Mouse (Mus musculus): ENCODE data around the gene Npr3. TPM values are rescaled to one million over a fixed set of nuclear protein-coding genes. Genes with fewer than 3 reads are reported as not detected.
"Not testable (repeated sequence)": the region's sequence is repeated elsewhere in the genome, so short reads cannot be mapped to it uniquely, and the experiment has no call there.

Gene Npr3
- polyA plus RNA-seq, 2 experiments from 2014 or later, result not detected

DNA sequence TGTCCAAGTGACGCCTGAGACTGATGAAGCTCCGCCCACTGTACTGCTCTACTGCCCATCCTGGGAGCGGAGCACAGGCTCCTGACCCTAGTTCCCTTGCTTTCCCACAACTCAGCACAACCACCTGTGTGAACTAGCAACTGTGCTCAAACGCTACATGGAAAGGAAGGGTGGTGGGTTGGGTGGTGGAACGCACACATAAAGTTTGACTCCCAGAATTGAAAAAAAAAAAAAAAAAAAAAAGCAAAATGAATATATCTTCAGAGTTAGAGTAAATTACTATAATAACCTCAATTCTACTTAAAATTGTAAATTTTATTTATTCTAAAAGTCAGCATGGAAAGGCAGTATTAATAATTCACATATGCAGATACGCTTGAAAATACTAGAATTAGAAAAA, 25.3 kb downstream of the Npr3 start:
- no peak for ATAC-seq

GRCm38 (mm10) chr15:11878334-11878733, 28.8 kb downstream of the Npr3 start:
- no peak for ATAC-seq

GRCm38 (mm10) chr15:11877273-11877672, 29.8 kb downstream of the Npr3 start:
- ATAC-seq, result no peak

DNA sequence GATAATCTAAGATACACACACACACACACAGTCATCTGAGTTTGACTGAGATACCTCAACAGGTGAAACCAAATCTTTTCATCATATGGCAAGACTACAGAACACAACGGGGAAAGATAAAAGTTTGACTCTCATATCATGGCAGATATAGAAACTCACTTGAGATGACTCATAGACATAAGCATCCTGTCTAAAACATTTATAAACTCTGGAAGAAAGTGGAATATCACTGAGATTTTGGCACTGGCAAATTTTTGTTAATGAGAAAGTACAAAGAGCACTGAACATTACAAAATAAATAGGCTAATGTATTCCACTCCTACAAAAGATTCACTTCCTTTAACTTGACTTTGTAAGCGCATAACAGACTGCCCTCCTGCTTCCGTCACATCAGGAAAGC, 40.2 kb downstream of the Npr3 start:
- ATAC-seq, result no peak

DNA sequence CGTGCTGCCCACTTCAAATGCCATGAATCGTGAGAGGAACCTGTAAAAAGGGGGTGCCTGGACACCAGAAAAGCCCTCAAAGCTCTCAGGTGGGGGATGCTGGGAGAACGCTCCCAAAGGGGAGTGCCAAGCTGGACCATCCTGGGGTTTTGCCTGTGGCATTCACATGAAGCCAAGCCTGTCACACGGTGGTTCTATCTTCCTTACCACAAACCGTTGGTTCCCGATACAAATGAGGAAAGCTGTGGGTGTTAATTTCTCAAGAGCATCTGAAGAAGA, 43.6 kb downstream of the Npr3 start:
- no peak for ATAC-seq

- ATAC-seq, result no peak
Observed at GRCm38 (mm10) chr15:11862785-11863539, 44.1 kb downstream of the Npr3 start.

DNA sequence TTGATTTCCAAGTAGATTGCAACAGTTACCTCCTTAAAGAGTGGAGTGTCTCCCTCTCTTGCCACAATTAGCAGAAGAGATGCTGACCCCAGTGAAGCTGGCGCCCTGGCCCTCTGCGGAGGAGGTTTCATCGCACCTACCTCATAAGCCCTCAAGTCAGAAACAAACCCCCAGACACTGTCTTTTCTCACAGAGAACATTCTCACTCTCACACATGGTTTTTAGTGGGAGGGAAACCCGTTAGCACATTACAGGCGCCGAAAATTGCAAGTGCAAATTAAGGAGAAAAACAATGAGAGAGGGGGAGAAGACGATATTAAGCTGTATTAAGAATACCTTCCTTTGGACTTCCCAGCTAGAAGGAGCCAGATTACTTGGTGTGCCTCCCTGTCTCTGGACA, 44.8 kb downstream of the Npr3 start:
- no peak for ATAC-seq

GRCm38 (mm10) chr15:11860259-11860658, 46.8 kb downstream of the Npr3 start:
- ATAC-seq, result no peak

GRCm38 (mm10) chr15:11859829-11860228, 47.3 kb downstream of the Npr3 start:
- no peak for ATAC-seq

DNA sequence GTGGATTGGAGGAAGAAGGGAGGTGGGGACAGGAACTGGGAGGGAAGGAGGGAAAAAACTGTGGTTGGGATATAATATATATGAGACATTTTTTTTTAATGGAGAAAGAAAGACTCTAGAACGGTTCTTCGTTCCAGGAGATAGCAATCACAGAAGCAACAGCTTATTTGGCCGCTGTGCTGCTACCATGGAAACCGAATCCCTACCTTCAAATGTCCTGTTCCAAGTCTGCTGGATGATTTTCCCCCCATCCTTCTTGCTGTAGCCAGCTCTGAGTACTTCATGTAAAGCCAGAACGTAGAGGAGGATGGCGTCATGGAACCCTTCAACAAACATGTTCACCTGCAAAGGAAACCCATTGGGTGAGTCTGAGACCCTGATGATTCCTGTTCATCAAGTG, 48.7 kb downstream of the Npr3 start:
- no peak for ATAC-seq

GRCm38 (mm10) chr15:11845204-11846062, 61.7 kb downstream of the Npr3 start:
- no peak for ATAC-seq

DNA sequence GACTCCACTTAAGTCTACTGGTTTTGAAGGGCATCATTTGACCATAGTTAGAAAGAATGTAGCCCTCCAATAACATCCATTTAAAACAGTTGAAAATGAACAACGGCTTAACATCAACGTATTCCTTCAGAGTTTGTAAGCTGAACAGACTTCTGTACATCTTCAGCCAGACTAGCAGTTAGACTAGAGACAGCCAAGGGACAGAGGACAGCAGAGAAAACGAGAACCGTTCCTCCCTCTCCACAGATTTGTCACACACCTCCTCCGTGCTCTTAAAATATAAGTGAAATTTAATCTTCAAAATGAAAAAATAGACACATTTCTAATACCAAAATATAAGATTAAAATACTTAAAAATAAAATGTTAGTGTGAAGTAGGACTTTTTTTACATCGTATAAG, 63.0 kb downstream of the Npr3 start:
- no peak for ATAC-seq

DNA sequence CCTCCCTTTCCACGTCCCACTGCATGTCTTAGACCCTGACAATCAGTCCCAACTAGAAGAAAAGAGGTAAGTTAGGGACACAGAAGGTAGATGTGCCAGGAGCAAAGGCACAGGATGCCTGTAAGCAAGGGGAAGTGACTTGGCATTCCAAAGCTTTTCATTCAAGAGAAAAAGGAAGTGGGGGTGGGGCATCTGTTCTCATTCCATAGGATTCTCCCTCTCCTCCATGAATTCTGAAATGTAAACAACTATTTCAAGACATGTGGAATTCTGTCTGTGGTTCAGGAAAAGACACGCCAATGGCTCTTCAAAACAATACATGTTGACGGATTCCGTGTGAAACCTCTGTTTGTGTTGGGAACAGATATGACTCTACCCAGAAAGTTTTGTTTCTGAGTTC, 65.3 kb downstream of the Npr3 start:
- no peak for ATAC-seq

DNA sequence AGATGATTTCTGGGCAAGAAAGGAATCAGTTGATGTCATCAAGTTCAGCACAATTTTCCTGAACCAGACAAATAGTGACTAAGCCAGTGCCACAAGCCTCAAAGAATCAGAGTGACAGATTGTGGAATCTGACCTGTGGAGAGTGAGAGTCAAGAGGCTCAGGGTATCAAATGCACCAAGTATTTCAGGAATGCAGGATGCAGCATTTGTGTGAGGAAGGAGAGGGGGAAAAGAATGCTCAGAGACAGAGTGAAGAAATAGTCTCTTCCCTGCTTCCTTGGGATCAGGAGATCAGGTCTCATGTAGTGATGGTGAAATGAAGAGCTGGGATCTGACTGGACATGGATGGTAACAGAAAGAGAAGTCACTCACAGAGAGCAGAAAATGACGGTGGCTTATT, 71.2 kb downstream of the Npr3 start:
- no peak for ATAC-seq

- ATAC-seq, result not testable (repeated sequence)
Observed at GRCm38 (mm10) chr15:11822347-11822746, 84.7 kb downstream of the Npr3 start.

GRCm38 (mm10) chr15:11815551-11815950, 91.5 kb downstream of the Npr3 start:
- ATAC-seq, result no peak

GRCm38 (mm10) chr15:11803576-11803975, 103.5 kb downstream of the Npr3 start:
- no peak for ATAC-seq

DNA sequence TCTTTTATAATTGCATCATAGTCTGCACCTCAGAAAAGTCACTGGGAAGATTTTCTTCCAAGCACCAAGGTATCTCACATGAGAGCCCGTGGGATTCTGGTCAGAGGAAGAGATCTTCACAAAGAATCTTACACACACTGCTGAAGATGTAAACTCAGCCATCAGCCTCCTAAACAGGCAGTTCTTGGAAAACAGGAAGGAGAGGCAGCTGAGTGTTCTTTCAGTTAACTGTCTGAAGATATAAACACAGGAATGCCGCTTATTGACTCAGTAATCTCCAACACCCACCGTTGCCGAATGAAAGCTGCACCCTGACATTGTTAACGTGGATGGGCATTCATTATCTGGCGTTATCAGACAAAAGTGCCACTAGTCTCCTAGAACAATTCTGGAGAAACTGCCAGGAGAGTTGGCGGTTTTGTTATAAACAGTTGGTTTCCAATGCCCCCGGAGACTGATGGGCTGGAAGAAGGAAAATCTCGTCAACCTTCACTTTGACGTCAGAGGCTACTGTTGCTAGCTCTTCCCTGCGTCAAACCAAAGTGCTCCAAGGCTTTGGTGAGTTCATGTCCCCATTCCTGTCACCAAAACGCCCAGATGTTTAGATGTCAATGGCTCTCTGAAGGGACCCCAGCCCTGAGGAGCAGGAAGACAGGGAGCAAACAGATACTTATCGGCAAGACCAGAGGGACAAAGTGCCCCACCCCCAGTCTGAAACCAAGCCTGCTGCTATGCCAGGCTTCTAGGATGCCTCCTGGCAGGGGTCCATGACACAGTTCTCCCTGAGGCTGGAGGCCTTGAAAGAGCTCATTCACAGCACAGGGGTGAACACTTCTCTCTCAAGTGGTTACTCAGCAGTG, 105.0 kb downstream of the Npr3 start:
- no peak for ATAC-seq

- ATAC-seq, result no peak
Observed at GRCm38 (mm10) chr15:11794632-11795031, 112.5 kb downstream of the Npr3 start.
